Mouse (Mus musculus): Measurements from ENCODE around the gene Gm17387. TPM values are rescaled to one million over a fixed set of nuclear protein-coding genes. Genes with fewer than 3 reads are reported as not detected.
A peak's percentile ranks its signal among the peaks of the same experiment; 100 is the strongest.

Gm17387 gene
- polyA plus RNA-seq, 1 experiment from 2014 or later, result not detected

DNA sequence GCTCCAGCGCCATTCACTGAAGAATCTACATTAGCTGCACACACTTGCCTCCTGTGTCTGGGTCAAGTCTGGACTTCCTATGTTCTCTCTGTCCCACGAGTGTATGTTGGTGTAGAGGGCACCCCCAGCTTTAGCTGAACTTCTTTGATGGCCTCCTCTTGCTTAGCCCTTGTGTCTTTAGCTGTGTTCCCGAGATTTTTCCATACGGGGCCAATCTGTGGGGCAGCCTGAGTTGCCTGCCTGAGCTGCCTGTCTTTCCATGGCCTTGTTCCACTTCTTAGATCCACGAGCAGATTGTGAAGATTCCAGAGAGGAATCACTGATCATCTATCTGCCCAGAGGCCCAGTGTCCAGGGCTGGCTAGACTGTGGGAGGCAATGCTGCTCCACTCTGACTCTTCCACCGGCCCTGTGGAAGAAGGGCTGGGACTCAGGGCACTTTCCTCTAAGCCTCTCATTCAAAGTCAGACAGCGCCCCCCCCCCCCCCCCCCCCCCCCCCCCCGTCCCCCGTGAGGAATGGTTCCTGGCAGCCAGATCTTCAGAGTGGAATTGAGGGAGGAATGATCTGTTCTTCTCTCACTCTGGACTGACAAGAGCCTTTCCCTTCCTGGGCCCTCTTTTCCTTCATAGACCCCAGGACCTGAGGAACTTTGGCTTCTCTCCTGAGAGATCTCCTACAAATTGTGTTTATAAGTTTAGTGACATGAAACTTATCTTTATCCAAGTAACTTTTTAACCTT is 12.1 kb downstream of the Gm17387 start:
- no peak overlapping the region for H3K4me2 ChIP-seq
- no peaks in the 10 kb centered on the region for H3K36me3 ChIP-seq
- no peak for ATAC-seq (ENCODE audit: low FRiP score, low read depth)
- H3K4me3 ChIP-seq, result no peak overlapping the region
- H3K9ac ChIP-seq, result no peak overlapping the region
- H3K9me3 ChIP-seq, result no peaks in the 10 kb centered on the region
- no peaks in the 10 kb centered on the region for H3K27me3 ChIP-seq
- peak overlapping the region; percentile 63 for H3K27ac ChIP-seq (replicated peaks)
- no peaks in the 10 kb centered on the region for H3K4me1 ChIP-seq (replicated peaks)
- 45% methylated on average over 6 of the region's 9 CpGs for WGBS

DNA sequence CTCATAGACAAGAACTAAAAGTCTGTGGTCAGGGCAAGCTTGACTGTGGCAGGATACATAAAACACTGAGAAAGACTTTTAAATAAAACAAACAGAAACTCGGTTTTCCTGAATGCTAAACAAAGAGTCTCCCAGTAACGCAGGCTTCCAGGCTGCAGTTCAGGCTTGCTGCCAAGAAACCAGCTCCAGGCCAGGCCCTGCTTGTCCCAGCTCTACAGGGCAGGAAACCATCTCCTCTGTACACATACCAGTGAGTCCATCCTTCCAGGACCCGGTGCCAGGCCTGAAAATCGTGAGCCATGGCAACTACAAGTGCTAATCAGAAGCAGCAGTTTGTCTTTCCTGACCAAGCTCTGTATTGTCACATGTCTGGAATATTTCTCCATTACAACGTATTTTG is 12.7 kb downstream of the Gm17387 start:
- Histone ChIP-seq H3K4me2 (no peak overlapping the region), H3K4me1 (replicated peaks) (no peaks in the 10 kb centered on the region), H3K36me3 (no peaks in the 10 kb centered on the region), H3K27me3 (no peaks in the 10 kb centered on the region), H3K9ac (no peak overlapping the region), H3K4me3 (no peak overlapping the region), H3K27ac (replicated peaks) (peak overlapping the region; percentile 63; the same call in 1 of the 2 replicates), H3K9me3 (no peaks in the 10 kb centered on the region)
- WGBS, result 27% methylated on average over 5 of the region's 5 CpGs
- peak; percentile 88 for ATAC-seq (ENCODE audit: low FRiP score, low read depth)

DNA sequence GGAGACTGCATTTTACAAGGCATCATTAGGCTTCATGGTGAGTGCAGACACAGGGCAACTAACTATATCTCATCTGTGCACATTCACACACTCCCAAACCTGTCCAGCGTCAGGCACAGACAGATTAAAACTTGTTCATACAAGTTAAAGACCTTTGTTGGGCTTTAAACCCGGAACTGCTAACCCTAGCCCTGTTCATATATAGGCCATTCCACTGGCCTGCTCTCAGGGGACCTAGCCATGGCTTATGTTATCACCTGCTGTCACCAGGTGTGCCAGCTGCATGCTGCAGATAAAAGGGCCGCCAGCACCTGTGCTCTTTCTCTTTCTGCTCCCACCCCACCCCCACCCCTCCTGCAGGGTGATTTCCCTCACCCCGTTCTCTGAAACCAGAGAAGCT is 13.6 kb downstream of the Gm17387 start:
- Histone ChIP-seq H3K36me3 (no peaks in the 10 kb centered on the region), H3K4me1 (replicated peaks) (peaks cover 4% of the 10 kb centered on the region; the same call in 1 of the 2 replicates), H3K9me3 (no peaks in the 10 kb centered on the region), H3K9ac (no peak overlapping the region), H3K27me3 (no peaks in the 10 kb centered on the region), H3K4me2 (no peak overlapping the region), H3K27ac (replicated peaks) (no peak overlapping the region), H3K4me3 (no peak overlapping the region)
- WGBS, result 61% methylated on average over 4 of the region's 4 CpGs
- no peak for ATAC-seq (ENCODE audit: low FRiP score, low read depth)

DNA sequence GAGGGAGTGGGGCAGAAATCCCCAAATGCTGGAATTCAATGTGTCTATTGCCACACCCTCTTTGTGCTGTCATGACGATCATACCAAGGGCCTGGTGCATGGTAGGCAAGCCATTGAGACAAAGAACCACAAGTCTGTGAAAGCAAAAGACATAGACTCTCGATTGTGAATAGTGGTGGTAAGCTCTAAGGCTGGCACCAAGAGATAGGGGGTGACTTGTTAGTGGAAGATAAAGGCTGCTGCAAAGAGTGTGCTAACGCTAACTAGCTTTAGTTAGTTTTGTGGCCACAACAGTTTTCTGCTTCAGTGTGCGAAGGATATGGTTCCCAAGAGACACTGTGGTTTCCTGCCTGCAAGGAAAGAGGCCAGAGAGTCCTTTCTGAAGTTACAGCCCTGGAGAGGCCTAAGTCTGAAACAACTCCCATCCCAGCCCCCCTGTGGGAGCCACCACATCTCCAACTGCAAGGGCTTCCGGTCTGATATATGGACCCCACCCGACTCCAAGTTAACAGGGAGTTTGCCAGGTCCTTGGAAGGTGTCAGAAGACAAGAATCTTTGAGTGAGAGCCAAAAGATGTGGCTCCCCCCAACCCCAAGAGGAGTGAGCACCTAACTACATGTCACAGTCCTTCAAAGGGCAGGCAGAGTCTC is 18.1 kb downstream of the Gm17387 start:
- Histone ChIP-seq H3K9ac (no peak overlapping the region), H3K4me2 (peak overlapping the region; percentile 92), H3K27ac (replicated peaks) (peak overlapping the region; percentile 68; the same call in 1 of the 2 replicates), H3K9me3 (no peaks in the 10 kb centered on the region), H3K4me1 (replicated peaks) (peaks cover 14% of the 10 kb centered on the region), H3K4me3 (no peak overlapping the region), H3K36me3 (no peaks in the 10 kb centered on the region), H3K27me3 (no peaks in the 10 kb centered on the region)
- WGBS, result 68% methylated on average over 6 of the region's 6 CpGs
- ATAC-seq (ENCODE audit: low FRiP score, low read depth), result no peak

DNA sequence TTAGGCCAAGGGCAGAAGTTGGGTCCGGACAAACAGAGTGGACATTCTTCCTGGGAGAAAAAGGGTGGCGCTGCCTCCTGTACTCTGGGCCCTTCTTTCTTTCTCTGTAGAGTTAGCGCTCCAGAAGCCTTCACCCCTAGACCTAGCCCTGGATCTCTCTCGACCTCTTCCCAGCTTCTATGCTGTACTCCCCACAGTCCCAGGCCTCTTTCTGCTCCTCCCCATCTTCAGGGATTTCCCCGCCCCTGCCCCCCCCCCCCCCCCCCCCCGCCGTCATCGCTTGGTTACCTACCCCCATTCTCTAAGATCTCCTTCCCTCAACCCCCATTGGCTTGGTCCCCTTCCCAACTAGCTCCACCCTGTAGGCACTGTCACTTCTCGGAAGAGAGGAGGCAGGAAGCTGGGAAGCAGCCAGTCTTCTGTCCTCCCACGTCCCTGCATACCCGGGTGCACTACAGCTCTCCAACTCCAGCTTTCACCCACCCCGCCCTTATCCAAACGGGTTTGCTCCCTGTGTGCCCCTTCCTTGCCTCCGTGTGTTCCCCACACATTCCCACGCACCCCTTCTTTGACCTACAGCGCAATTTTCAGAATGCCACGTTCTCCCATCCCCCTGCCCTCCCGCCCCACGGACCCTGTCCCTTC is 18.8 kb downstream of the Gm17387 start:
- Histone ChIP-seq H3K27ac (replicated peaks) (peak overlapping the region; percentile 76), H3K9ac (peak overlapping the region; percentile 51), H3K36me3 (no peaks in the 10 kb centered on the region), H3K4me3 (peak overlapping the region; percentile 44), H3K4me2 (peak overlapping the region; percentile 92), H3K4me1 (replicated peaks) (peaks cover 14% of the 10 kb centered on the region), H3K9me3 (no peaks in the 10 kb centered on the region), H3K27me3 (no peaks in the 10 kb centered on the region)
- WGBS, result 7% methylated on average over 15 of the region's 19 CpGs
- ATAC-seq (ENCODE audit: low FRiP score, low read depth), result peak; percentile 90

DNA sequence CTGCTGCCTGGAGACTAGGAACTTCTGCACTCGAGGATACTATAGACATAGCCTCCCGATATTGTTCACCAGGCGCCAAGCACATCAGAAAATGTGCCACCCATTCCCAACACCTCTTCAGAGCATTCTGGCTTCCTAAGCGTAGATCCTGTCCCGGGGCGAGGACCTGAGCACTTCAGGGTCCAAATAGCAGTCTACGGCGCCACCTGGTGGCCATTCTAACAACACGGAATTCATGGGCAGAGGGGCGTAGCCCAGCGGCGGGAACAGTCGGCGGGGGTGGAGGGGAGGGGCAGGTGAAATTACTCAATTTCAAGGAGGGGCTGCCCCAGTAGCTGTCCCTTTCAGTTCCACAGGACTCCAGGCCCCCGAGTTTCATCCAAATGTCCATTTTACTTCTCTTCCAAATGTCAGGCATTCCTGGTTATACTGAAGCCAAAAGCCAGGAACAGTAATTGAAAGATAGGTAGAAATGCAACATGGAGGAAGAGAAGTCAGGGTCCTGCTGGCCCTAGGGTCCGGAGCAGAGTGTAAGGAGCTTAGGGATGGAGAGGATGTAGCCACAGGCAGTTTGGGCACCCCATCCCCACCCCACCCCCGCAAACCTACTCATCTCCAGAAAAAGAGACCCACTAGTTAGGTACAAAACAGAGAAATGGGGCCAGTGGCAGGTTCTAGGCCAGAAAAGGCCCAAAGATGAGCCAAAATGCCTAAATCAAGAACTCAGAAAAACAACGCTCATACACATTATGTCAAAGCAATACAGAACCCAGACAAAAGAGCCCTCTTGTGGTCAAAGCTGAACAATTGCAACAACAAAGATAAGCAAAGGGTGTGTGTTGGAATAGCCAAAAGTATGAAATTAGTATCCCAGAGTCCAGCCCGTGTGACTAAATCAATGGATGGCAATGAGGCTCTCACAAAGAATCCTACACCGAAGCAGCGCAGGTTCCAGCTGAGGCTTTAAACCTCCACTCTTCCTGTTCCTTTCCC is 19.6 kb downstream of the Gm17387 start:
- 10% methylated on average over 21 of the region's 21 CpGs for WGBS

DNA sequence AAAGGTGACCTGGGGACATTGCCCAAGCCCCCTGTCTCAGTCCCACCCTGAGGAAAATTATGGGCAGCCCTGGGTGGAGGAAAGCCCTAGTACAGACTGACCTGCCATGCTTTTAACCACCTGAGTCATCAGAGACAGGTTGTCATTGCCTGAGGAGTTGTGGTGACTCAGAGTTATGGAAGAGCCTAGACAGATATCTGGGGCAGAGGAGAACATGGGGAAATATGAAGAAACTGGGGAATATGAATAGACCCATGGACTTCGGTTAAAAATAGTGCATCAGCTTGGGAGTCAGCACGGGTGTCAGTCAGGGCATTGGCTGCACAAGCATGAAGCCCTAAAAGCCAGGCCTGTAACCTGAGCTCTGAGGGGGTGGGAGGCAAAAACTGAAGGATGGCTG is 20.4 kb downstream of the Gm17387 start:
- WGBS, result 82% methylated on average over 2 of the region's 2 CpGs
- Histone ChIP-seq H3K36me3 (no peaks in the 10 kb centered on the region), H3K4me3 (no peak overlapping the region), H3K27ac (replicated peaks) (no peak overlapping the region), H3K4me2 (no peak overlapping the region), H3K27me3 (no peaks in the 10 kb centered on the region), H3K4me1 (replicated peaks) (peaks cover 14% of the 10 kb centered on the region), H3K9ac (no peak overlapping the region), H3K9me3 (no peaks in the 10 kb centered on the region)
- ATAC-seq (ENCODE audit: low FRiP score, low read depth), result no peak

More for the DNA sequence above, 19.6 kb downstream of the Gm17387 start:
- Histone ChIP-seq H3K9ac (peak overlapping the region; percentile 51), H3K27me3 (no peaks in the 10 kb centered on the region), H3K4me2 (peak overlapping the region; percentile 92), H3K36me3 (no peaks in the 10 kb centered on the region), H3K4me3 (peak overlapping the region; percentile 44), H3K4me1 (replicated peaks) (peaks cover 14% of the 10 kb centered on the region), H3K9me3 (no peaks in the 10 kb centered on the region), H3K27ac (replicated peaks) (peak overlapping the region; percentile 76)
- ATAC-seq (ENCODE audit: low FRiP score, low read depth), result peak; percentile 91

DNA sequence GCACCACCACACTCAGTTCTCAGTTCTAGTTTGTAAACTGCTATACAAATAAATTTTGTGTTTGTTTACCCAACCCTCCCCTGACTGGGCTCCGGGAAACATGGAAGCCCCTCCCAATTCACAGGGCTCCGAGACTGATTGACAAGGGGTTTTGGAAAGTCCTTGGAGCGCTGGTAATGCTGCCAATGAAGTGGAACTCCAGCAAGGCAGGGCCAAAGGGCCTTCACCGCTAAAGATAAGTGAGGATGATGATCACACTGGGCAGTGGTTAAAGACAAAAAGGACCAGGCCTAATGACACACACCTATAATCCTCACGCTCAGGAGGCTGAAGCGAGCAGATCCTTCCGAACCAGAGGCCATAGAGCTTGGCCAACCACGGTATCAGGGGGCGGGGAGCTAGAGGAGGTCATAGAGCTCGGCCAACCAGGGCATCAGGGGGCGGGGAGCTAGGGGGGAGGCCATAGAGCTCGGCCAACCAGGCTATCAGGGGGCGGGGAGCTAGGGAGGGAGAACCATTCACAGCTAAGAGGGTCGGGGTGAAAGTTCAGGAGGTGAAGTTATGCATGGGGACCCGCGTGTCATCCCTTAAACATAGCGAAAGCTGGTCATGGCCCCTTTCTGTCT is 22.2 kb downstream of the Gm17387 start:
- H3K9ac ChIP-seq, result no peak overlapping the region
- peaks cover 14% of the 10 kb centered on the region for H3K4me1 ChIP-seq (replicated peaks)
- ATAC-seq (ENCODE audit: low FRiP score, low read depth), result no peak
- H3K4me2 ChIP-seq, result no peak overlapping the region
- WGBS, result 69% methylated on average over 17 of the region's 17 CpGs
- H3K27ac ChIP-seq (replicated peaks), result no peak overlapping the region
- H3K4me3 ChIP-seq, result no peak overlapping the region
- no peaks in the 10 kb centered on the region for H3K9me3 ChIP-seq
- no peaks in the 10 kb centered on the region for H3K27me3 ChIP-seq
- H3K36me3 ChIP-seq, result no peaks in the 10 kb centered on the region

DNA sequence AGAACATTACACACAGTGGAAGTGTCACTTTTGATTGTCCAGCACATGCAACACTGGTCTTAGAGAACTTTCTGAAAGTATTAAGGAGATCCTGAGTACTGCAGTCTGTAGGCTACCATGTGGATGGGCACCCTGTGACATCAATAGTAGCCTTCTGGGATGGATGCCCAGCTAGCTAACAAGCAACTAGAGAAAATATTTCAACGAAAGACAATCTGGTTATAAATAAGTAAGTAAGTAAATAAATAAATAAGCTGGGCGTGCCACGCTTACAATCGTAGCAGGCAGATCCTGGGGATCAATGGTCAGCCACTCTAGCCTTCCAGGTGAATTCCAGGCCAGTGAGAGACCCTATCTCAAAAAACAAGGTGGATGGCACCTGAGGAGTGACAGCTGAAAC is 23.1 kb downstream of the Gm17387 start:
- no peaks in the 10 kb centered on the region for H3K36me3 ChIP-seq
- H3K27me3 ChIP-seq, result no peaks in the 10 kb centered on the region
- H3K4me2 ChIP-seq, result no peak overlapping the region
- H3K9me3 ChIP-seq, result no peaks in the 10 kb centered on the region
- no peak overlapping the region for H3K27ac ChIP-seq (replicated peaks)
- no peak overlapping the region for H3K9ac ChIP-seq
- 96% methylated on average over 4 of the region's 4 CpGs for WGBS
- H3K4me1 ChIP-seq (replicated peaks), result peaks cover 14% of the 10 kb centered on the region
- no peak overlapping the region for H3K4me3 ChIP-seq
- ATAC-seq (ENCODE audit: low FRiP score, low read depth), result no peak

DNA sequence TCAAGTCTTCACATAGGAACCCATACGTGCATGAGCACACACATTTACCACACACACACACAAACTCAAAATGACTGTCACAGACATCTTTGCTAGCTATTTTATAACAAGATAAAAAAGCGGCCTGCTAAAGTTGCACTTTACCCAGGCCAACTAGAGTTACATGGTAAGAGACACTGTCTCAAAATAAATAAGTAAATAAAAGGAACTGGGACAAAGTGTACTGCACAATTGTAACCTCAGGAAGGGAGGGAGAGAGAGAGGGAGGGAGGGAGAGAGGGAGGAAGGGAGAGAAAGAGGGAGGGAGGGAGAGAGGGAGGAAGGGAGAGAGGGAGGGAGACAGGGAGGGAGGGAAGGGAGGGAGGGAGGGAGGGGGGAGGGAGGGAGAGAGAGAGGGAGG is 23.5 kb downstream of the Gm17387 start:
- Histone ChIP-seq H3K9ac (no peak overlapping the region), H3K27me3 (no peaks in the 10 kb centered on the region), H3K4me2 (no peak overlapping the region), H3K9me3 (no peaks in the 10 kb centered on the region), H3K4me3 (no peak overlapping the region), H3K4me1 (replicated peaks) (peaks cover 11% of the 10 kb centered on the region), H3K36me3 (no peaks in the 10 kb centered on the region), H3K27ac (replicated peaks) (no peak overlapping the region)
- WGBS, result 86% methylated on average over 2 of the region's 2 CpGs
- no peak for ATAC-seq (ENCODE audit: low FRiP score, low read depth)

DNA sequence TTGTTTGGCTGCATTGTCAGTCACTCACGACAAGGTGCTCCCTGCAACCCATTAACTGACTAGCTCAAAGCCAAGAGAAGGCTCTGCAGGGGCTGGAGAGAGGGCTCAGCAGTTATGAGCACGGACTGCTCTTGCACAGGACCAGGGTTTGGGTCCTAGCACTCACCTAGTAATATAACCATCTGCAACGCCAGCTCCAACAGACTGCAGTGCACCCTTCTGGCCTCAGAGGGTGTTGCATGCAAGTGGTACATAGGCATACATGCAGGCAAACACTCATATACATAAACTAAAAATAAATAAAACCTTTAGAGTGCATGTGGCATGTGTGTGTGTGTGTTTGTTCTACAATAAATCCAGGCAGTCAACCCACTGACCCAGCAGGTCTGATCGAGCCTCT is 26.9 kb downstream of the Gm17387 start:
- Histone ChIP-seq H3K27ac (replicated peaks) (no peak overlapping the region), H3K9ac (no peak overlapping the region), H3K4me3 (no peak overlapping the region), H3K9me3 (no peaks in the 10 kb centered on the region), H3K36me3 (no peaks in the 10 kb centered on the region), H3K4me1 (replicated peaks) (peaks cover 16% of the 10 kb centered on the region), H3K4me2 (no peak overlapping the region), H3K27me3 (no peaks in the 10 kb centered on the region)
- no peak for ATAC-seq (ENCODE audit: low FRiP score, low read depth)
- 89% methylated on average over 4 of the region's 4 CpGs for WGBS

Measured in hindbrain, embryonic 15.5 days (tissue).